Mouse (Mus musculus): ENCODE measurements around the gene Mov10.
"Not testable (repeated sequence)": the region's sequence is repeated elsewhere in the genome, so short reads cannot be mapped to it uniquely, and the experiment has no call there.

- TF ChIP-seq POLR2A (IDR thresholded peaks at IDR 0.05; ENCODE audit: borderline replicate concordance, low read depth, low read length); CTCF (IDR thresholded peaks at IDR 0.05; ENCODE audit: low read depth, low read length): not testable (repeated sequence)
Measured at GRCm38 (mm10) chr3:104813227-104813626, 5.1 kb downstream of the Mov10 start.
